Mouse (Mus musculus) kidney, embryonic 15.5 days (tissue): ENCODE results near the gene Gm12355. TPM values are rescaled to one million over a fixed set of nuclear protein-coding genes. Genes with fewer than 3 reads are reported as not detected.

Experiments
- ATAC-seq: fragments of 200-750 bp; cut with Nextera tagmentation; replicated peaks from 2 replicates; pipeline ENCODE4 v1.8.0; 2017; ENCODE audit warnings: moderate TSS enrichment; ENCODE audit not compliant: low FRiP score
- H3K27ac ChIP-seq: fragments of 300-500 bp; sonication (generic); 2 replicates; pipeline ENCODE4 v1.5.1; 2015; ENCODE audit warnings: mild to moderate bottlenecking, inconsistent platforms
- H3K27me3 ChIP-seq: fragments of 300-500 bp; sonication (generic); 2 replicates; pipeline ENCODE4 v1.6.1; 2015; ENCODE audit warnings: inconsistent platforms
- H3K36me3 ChIP-seq: fragments of 300-500 bp; sonication (generic); 2 replicates; pipeline ENCODE4 v1.6.1; 2015; ENCODE audit warnings: inconsistent platforms
- H3K4me1 ChIP-seq: fragments of 300-500 bp; sonication (generic); 2 replicates; pipeline ENCODE4 v1.6.1; 2015; ENCODE audit warnings: inconsistent platforms
- H3K4me2 ChIP-seq: fragments of 300-500 bp; sonication (generic); 2 replicates; pipeline ENCODE4 v1.6.1; 2015; ENCODE audit warnings: moderate library complexity, mild to moderate bottlenecking, inconsistent platforms
- H3K4me3 ChIP-seq: fragments of 300-500 bp; sonication (generic); replicated peaks from 2 replicates; pipeline ENCODE4 v1.5.1; 2015; ENCODE audit warnings: mild to moderate bottlenecking, inconsistent platforms
- H3K9ac ChIP-seq: fragments of 300-500 bp; sonication (generic); 2 replicates; pipeline ENCODE4 v1.6.1; 2015; ENCODE audit warnings: mild to moderate bottlenecking, inconsistent platforms
- H3K9me3 ChIP-seq: fragments of 300-500 bp; sonication (generic); replicated peaks from 2 replicates; pipeline ENCODE4 v1.6.1; 2016; ENCODE audit warnings: inconsistent platforms
- WGBS: fragments of 180-500 bp; shearing (Covaris S2); methylation state at CpG from one replicate; pipeline ENCODE4 v1.1.7; 2015; ENCODE audit warnings: mixed read lengths; 5-methylcytosine and 5-hydroxymethylcytosine counted together
- polyA plus RNA-seq: library from polyadenylated mRNA; unstranded; fragments of >200 nt; fragmentation: Nextera tagmentation; extraction: Ambion mirVana; gene quantifications from 2 replicates; pipeline ENCODE4 v1.2.1, GENCODE M21; 2015

Gm12355 gene
- polyA plus RNA-seq, 1 experiment from 2014 or later = 1.5 TPM

DNA sequence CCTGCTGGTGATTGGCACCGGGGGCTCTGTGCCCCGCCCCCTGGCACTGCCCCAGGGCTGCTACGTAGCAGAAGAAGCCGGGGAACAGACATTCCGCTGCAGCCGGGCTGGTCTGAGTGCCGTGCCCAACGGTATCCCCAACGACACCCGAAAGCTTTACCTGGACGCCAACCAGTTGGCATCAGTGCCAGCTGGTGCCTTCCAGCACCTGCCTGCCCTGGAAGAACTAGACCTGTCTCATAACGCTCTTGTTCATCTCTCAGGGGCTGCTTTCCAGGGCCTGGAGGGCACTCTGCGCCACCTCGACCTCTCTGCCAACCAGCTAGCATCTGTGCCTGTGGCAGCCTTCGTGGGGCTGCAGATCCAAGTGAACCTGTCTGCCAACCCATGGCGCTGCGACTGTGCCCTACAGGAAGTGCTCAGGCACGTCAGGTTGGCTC, 26.6 kb downstream of the Gm12355 start:
- WGBS = 63% methylated on average over 18 of the region's 18 CpGs
- H3K9me3 ChIP-seq = no peaks in the 10 kb centered on the region

DNA sequence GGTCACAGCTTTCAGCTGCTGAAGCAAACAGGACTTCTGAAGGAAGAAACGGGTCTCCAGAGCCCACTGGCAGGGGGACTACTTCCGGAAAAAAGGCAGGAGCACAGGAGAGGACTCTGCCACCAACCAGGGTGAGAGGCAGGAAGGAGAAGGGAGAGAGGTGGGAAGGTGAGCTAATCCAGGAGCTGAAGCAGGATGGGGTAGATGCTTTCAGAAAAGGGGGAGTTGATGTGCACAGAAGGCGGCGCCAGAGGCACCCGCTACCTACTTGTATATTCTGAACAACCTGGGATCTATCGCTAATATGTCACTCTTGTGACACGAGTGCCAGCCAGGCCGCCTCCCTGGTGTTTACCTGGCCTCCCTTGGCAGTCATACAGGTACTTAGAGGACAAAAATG, 27.5 kb downstream of the Gm12355 start, which contains the start of gene Lrrc3c:
TSS of gene Lrrc3c (plus strand) at position 301 of the 400 bp plus-strand sequence.
- WGBS = 80% methylated on average over 8 of the region's 8 CpGs
- no peak within 1 kb of the TSS for H3K4me3 ChIP-seq
- no peaks in the 10 kb centered on the region for H3K9me3 ChIP-seq
- ATAC-seq = no peak
- no peak within 1 kb of the TSS for H3K9ac ChIP-seq
- H3K4me1 ChIP-seq = peaks cover 18% of the 10 kb centered on the region
- H3K27ac ChIP-seq = no peak within 1 kb of the TSS
- H3K4me2 ChIP-seq = no peak within 1 kb of the TSS
- peaks cover 68% of the 10 kb centered on the region for H3K27me3 ChIP-seq
- no peaks in the 10 kb centered on the region for H3K36me3 ChIP-seq

More for the DNA sequence above, 26.6 kb downstream of the Gm12355 start:
- no peak overlapping the region for H3K4me3 ChIP-seq
- H3K9ac ChIP-seq = no peak overlapping the region
- H3K4me2 ChIP-seq = no peak overlapping the region
- H3K4me1 ChIP-seq = peaks cover 18% of the 10 kb centered on the region
- ATAC-seq = no peak
- H3K36me3 ChIP-seq = no peaks in the 10 kb centered on the region
- H3K27ac ChIP-seq = no peak overlapping the region
- peaks cover 68% of the 10 kb centered on the region for H3K27me3 ChIP-seq

DNA sequence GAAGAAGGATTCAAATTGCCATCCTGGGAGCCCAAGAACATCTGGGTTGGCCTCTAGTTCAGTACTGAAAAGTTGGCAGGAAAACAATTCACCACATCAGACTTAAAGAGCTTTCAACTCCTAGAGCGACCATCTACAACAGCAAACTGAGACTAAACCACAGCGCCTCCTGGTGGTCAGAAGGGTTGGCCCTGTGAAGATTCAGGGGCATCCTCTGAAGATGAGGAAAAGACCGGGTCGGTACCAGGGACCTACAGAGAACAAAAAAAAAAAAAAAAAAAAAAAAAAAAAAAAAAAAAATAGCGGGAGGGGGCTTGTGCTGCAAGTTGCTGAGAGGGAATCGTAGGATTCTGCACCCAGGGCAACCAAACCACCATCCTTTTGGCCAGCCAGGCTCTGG, 28.1 kb downstream of the Gm12355 start:
- ATAC-seq = no peak
- Histone ChIP-seq H3K9ac (no peak overlapping the region), H3K27ac (no peak overlapping the region), H3K4me2 (no peak overlapping the region), H3K4me3 (no peak overlapping the region), H3K36me3 (no peaks in the 10 kb centered on the region), H3K27me3 (peaks cover 72% of the 10 kb centered on the region), H3K4me1 (peaks cover 15% of the 10 kb centered on the region), H3K9me3 (no peaks in the 10 kb centered on the region)
- 40% methylated on average over 6 of the region's 6 CpGs for WGBS

DNA sequence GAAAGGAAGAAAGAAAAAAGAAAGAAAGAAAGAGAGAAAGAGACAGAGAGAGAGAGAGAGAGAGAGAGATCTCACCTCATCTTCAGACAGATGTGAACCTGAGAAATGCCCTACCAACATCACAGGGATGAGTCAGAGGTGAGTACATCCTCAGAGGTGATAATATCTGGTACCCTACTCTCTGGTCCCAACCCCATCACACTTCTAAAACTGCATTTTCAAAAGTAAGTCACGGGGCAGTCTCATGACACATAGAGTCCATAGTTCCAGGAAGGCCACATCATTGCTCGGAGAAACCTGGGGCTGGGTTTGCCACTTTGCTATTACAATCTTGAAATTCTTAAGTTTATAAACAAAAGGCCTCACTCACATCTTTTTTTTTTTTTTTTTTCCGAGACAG, 29.5 kb downstream of the Gm12355 start:
- no peak for ATAC-seq
- H3K27ac ChIP-seq = no peak overlapping the region
- H3K4me3 ChIP-seq = no peak overlapping the region
- no peaks in the 10 kb centered on the region for H3K9me3 ChIP-seq
- WGBS = 82% methylated on average over 3 of the region's 3 CpGs
- no peaks in the 10 kb centered on the region for H3K36me3 ChIP-seq
- H3K4me2 ChIP-seq = no peak overlapping the region
- peaks cover 11% of the 10 kb centered on the region for H3K4me1 ChIP-seq
- no peak overlapping the region for H3K9ac ChIP-seq
- peaks cover 74% of the 10 kb centered on the region for H3K27me3 ChIP-seq

DNA sequence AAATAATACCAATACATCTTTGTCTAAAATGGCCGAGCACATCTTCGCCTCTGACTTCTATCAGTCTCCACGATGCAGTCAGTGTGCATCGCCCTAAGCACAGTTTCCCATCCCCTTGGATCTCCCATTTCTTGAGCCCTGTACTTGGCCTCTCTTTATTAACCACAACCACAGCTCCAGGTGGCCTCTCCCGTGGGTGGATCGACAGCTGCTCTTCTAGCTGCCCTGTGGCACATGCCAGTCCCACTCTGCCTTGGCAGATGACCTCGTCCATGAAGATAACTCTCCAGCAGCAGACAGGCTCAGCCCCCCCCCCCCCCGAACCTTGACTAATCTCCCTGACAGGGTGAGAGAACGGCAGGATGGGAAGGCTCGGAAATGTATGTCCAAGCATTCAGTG, 30.0 kb downstream of the Gm12355 start:
- WGBS = 77% methylated on average over 10 of the region's 10 CpGs
- no peak overlapping the region for H3K9ac ChIP-seq
- H3K4me2 ChIP-seq = no peak overlapping the region
- ATAC-seq = no peak
- no peak overlapping the region for H3K27ac ChIP-seq
- peaks cover 71% of the 10 kb centered on the region for H3K27me3 ChIP-seq
- no peaks in the 10 kb centered on the region for H3K36me3 ChIP-seq
- H3K4me1 ChIP-seq = peaks cover 14% of the 10 kb centered on the region
- no peak overlapping the region for H3K4me3 ChIP-seq
- H3K9me3 ChIP-seq = no peaks in the 10 kb centered on the region

DNA sequence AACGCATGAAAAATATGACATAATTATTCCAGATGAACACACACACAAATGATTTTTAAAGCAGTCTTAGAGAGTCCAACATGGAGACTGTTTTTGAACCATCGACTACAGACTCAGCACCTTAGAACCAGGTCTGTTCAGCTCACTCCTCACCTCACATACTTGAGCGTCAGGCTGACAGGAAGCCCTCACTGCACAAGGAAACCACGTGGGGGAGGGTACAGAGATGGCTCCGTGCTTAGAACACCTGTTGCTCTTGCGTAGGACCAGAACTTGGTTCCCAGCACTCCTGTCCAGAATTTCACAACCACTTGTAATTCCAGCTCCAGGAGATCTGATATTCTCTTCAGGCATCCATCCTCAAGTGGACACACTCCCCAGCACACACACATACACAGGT, 30.4 kb downstream of the Gm12355 start:
- Histone ChIP-seq H3K9ac (no peak overlapping the region), H3K4me2 (no peak overlapping the region), H3K27ac (no peak overlapping the region), H3K36me3 (no peaks in the 10 kb centered on the region), H3K4me1 (peaks cover 14% of the 10 kb centered on the region), H3K9me3 (no peaks in the 10 kb centered on the region), H3K27me3 (peaks cover 67% of the 10 kb centered on the region), H3K4me3 (no peak overlapping the region)
- 72% methylated on average over 6 of the region's 6 CpGs for WGBS
- ATAC-seq = no peak

DNA sequence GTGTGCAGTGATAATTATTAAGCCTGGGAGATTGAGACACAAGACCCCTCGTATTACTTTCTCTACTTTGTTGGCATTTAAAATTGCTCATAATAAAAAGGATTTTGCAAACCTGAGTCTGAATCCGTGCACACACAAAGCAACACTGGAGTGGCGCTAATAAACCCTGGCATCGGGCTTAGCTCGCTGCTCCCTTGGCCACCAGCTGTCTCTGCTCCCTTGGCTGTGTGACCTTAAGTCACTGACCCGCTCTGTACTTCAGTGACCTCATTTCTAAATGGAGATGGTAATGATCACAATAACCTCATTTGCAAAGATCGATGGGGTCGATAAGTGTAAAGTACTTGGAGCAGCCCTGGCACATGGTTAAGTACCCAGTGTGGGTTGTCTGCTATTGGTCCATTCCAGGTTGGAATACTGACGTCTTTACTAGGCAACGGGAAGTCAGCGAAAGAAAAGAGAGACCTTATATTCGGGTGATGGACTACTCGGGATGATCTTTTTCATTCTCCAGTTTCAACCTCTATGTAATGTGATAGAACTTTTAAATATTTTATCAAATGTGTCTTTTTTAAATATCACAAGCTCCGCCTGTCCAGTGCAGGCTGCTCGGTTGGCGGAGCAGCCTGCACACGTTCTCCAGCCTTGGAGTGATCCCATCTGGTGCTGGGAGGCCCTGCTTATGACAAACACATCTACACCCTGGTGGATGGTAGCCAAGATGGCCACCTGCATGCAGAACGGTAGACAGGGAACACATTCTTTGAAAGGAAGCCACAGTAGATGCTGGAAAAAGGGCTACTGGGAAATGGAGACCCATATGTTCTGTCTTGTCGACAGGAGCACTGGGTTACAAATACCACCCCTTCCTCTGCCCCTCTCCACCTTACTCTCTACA, 34.7 kb downstream of the Gm12355 start:
- ATAC-seq = no peak
- H3K9ac ChIP-seq = no peak overlapping the region

DNA sequence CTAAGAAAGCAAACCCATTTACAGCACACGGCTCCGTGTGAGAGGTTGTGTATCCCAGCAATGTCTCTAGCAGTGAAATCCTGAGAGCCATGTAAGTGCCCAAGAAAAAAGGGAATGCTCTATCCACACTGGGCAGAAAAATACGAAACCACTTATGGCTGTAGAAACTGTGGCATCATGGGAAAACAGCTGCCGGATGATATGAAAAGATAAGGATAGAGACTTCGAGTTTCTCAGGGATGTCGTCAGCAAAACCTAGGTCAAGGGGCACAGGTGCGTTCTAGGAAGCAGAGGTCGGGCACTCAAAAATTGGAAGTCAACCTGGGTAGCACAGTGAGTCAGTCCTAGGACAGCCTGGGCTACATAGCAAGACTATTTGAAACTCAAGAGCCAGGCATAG, 36.2 kb downstream of the Gm12355 start:
- no peak overlapping the region for H3K4me3 ChIP-seq
- H3K27ac ChIP-seq = peak overlapping the region; percentile 86; the same call in 1 of the 2 replicates
- peaks cover 51% of the 10 kb centered on the region for H3K4me1 ChIP-seq
- H3K9ac ChIP-seq = no peak overlapping the region
- no peaks in the 10 kb centered on the region for H3K36me3 ChIP-seq
- 79% methylated on average over 8 of the region's 8 CpGs for WGBS
- H3K9me3 ChIP-seq = no peaks in the 10 kb centered on the region
- peaks cover 30% of the 10 kb centered on the region for H3K27me3 ChIP-seq
- ATAC-seq = no peak
- no peak overlapping the region for H3K4me2 ChIP-seq

More for the DNA sequence above, 34.7 kb downstream of the Gm12355 start:
- H3K4me1 ChIP-seq = peaks cover 38% of the 10 kb centered on the region
- no peaks in the 10 kb centered on the region for H3K9me3 ChIP-seq
- no peaks in the 10 kb centered on the region for H3K36me3 ChIP-seq
- no peak overlapping the region for H3K4me3 ChIP-seq
- WGBS = 54% methylated on average over 19 of the region's 19 CpGs
- no peak overlapping the region for H3K4me2 ChIP-seq
- no peak overlapping the region for H3K27ac ChIP-seq
- peaks cover 39% of the 10 kb centered on the region for H3K27me3 ChIP-seq

DNA sequence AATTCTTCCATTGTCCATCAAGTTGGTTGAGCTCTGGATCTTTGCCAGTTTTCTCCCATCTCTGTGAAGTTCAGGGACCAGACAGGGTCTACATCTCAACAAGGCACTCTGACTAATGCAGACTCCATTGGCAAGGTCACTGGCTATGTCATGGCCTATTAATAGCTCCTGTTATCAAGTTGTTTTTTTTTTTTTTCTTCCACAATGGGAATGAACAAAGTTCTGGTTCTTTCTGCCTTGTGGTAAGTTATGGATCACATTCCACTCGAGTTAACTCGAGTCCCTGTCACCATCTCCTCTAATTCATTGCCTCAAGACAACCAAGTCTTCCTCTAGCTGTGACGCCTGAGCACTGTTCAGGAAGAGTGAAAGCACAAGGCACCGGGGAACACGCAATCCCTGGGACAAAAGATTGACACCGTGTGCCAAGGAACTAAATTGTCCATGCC, 36.6 kb downstream of the Gm12355 start:
- H3K27me3 ChIP-seq = peaks cover 26% of the 10 kb centered on the region
- no peaks in the 10 kb centered on the region for H3K9me3 ChIP-seq
- ATAC-seq = no peak
- H3K4me2 ChIP-seq = peak overlapping the region; percentile 80
- peaks cover 55% of the 10 kb centered on the region for H3K4me1 ChIP-seq
- H3K36me3 ChIP-seq = no peaks in the 10 kb centered on the region; the same call in 1 of the 2 replicates
- H3K4me3 ChIP-seq = 0 out of 2 replicates have a peak overlapping the region, but pooled peaks have one; percentile 86
- H3K9ac ChIP-seq = no peak overlapping the region
- H3K27ac ChIP-seq = peak overlapping the region; percentile 86
- 55% methylated on average over 6 of the region's 6 CpGs for WGBS

DNA sequence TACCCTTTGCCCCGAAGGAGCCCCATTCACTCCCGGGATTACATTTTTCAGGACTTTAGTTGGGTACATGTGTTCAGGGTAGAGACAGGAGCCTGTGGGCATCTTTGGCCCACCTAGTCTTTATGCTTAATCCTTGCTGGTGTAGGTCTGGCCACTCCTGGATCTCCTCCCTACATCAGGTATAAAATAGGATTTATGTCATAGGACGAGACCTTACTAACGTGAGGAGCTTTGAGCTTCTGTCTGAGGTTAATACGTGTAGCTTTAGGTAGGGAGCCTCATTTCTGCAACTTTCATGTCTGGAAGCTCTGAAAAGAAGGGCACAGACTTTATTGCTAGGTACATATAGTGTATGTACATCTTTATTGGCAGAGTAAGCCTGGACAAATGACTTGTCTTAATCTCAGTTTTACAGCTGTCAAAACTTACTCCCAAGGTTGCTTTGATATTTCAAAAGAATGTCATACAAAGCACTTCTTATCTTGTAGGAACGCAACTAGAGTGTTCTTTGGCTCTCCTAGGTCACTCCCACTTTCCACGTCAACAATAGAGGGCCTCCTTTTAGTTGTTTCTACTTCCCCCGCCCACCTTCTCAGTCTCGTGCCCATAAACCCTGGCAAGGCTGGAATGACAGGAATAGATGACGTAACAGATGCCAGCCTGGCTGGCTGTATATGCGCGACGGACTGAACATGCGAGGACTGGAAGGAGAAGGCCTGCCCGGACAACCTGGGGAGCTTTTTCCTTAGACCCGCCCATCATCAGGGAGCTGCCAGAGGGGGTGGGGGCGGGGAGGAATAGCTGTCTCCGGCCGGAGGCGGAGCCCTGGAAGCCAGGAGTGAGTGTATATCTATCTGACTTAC, 37.5 kb downstream of the Gm12355 start:
- H3K9me3 ChIP-seq = no peaks in the 10 kb centered on the region
- H3K27ac ChIP-seq = peak overlapping the region; percentile 86
- peaks cover 20% of the 10 kb centered on the region for H3K27me3 ChIP-seq
- H3K4me2 ChIP-seq = peak overlapping the region; percentile 80
- peaks cover 55% of the 10 kb centered on the region for H3K4me1 ChIP-seq
- H3K36me3 ChIP-seq = peaks cover 7% of the 10 kb centered on the region
- H3K9ac ChIP-seq = peak overlapping the region; percentile 41
- ATAC-seq = peak; percentile 59
- H3K4me3 ChIP-seq = peak overlapping the region; percentile 86
- WGBS = 6% methylated on average over 20 of the region's 20 CpGs

DNA sequence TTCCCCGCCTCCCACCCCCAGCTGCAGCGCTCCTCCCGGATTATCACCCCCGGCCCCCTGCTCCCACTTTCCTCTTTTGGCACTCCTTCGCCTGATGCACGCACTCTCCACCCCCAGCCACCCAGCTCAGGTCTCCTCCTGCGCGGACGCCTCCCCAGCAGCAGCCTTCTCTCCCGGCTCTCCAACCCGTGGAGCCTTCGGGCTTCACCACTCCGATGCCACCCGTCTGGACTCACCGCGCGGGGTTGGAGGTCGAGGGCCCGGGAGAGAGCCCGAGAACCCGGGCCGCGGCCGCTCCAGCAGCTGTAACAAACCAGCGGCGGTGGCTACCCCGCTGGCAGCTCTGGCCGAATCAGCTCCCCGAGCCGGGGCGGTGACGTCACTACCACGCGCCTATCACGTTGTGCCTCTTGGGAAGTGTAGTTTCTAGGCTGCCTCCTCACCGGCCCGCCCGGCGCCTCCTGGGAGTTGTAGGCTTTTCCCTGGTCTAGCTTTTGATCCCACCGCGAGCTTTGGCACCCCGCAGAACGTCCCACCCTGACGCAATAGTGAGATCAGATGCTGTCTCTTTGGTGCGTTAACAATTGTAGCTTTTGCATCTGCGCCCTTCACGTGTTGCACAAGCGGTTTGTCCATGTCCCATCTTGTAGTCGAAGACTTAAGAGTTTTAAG, 38.4 kb downstream of the Gm12355 start, which contains the start of gene Ormdl3:
TSS of gene Ormdl3 (minus strand) at position 477 of the 672 bp plus-strand sequence.
- peaks cover 12% of the 10 kb centered on the region for H3K27me3 ChIP-seq
- H3K36me3 ChIP-seq = peaks cover 16% of the 10 kb centered on the region
- peak within 1 kb of the TSS; percentile 80 for H3K4me2 ChIP-seq
- peak within 1 kb of the TSS; percentile 86 for H3K4me3 ChIP-seq
- H3K9ac ChIP-seq = peak within 1 kb of the TSS; percentile 87
- under 1% methylated on average over 49 of the region's 49 CpGs for WGBS
- H3K27ac ChIP-seq = peak within 1 kb of the TSS; percentile 87
- peak; percentile 95 for ATAC-seq
- peaks cover 55% of the 10 kb centered on the region for H3K4me1 ChIP-seq
- H3K9me3 ChIP-seq = no peaks in the 10 kb centered on the region
